Mouse (Mus musculus): ENCODE results near the gene Scg3. TPM values are rescaled to one million over a fixed set of nuclear protein-coding genes. Genes with fewer than 3 reads are reported as not detected.
"Not testable (repeated sequence)": the region's sequence is repeated elsewhere in the genome, so short reads cannot be mapped to it uniquely, and the experiment has no call there.

Gene Scg3
- under 1 TPM in 1 of 2 experiments, not detected in 1; 0.64 TPM for total RNA-seq (2021)

DNA sequence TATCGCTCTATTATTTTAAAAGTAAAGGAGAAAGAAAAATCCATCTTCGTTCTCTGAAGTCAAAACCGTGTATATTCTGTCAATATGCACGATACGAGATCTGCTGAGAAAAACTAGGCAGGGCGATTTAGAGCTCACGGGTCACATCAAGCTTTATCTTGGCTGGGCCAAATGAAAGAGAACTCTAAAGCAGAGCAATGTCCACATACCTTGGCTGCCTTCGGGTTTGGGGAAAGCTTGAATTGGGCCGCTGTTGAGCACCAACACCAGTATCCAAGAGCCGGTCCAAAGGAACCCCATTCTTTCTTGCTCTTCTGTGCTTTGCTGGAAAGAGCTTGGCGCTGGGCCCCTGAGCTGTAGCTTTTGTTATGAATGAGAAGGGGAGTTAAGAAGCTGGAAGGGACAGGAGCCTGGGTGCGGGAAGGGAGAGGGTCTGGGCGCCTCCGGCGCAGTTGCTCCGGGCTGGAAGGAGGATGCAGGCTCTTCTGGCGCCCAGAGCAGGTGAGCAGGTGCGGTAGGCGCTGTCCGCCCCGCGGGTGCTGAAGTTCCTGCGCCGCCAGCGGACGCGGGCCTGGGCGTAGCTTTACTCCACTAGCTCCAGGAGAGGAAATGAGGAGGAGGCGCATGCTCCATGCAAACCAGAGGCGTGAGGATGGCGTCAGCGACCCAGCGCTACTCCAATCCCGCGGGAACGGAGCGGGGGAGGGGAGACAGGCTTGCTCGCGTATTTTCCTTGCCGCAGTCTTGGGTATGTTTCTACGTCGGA is at the start of gene Scg3:
Gene Scg3, minus strand, starts transcription at position 631 of the 766 bp plus-strand sequence.
- peak; percentile 49 to 60 for DNase-seq
- intact Hi-C loops (cut with DNase I), result no loop called here

DNA sequence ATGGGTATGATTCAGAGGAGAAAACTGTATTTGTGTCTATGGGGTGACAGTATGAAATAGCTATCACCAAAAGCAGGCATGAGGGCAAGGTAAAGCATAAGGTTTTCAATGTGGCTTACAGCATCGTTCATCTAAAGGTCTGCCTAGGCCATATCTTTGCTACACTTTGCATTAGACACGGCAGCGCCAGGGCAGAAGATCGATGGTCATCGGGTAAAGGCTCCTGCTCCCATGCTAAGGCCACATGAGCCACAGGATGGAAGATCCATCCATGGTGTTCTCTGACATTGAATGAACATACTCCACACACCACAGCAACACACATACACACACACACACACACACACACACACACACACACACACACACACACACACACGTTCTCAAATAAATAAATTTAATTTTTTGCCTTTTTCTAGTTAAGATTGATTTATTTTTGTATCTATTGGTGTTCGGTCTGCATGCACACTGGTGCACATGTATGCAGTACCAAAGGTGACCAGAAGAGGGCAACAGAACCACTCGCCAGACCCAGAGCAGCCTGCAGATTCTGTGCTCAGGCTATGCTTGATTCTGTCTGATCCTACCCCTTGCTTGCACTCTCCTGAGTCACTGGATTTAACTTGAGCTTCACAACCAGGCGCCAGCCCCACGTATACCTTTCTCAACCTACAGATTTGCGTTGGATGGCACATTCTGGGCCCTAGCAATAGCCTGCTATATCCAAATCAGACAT is 36.3 kb upstream of the Scg3 start:
- DNase-seq, result peak; percentile 56 to 60
- intact Hi-C loops (cut with DNase I), result loop anchor here (5.0 kb wide), 1 partner anchor 517 kb away; no protein-coding TSS in a partner anchor

DNA sequence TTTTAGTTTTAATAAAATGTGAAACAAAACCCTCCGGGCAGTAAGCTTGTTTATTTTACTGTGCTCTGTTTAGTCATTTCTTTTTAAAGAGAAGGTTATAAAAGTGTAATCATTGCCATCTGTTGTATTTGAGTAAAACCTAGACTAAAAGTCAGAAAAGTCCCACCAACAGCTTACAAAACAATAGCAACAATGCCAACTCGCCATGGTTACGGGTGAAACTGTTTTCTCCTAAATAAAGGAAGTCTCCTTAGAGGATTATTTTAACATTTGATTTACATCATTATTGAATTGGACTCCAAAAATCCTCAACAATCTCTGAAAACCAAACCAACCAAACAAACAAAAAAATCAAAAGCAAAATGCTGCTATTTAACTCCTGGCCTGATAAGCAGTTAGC is 35.6 kb upstream of the Scg3 start:
- DNase-seq, result peak; percentile 11 to 15
- intact Hi-C loops (cut with DNase I), result loop anchor here (5.0 kb wide), 1 partner anchor 518 kb away; no protein-coding TSS in a partner anchor

DNA sequence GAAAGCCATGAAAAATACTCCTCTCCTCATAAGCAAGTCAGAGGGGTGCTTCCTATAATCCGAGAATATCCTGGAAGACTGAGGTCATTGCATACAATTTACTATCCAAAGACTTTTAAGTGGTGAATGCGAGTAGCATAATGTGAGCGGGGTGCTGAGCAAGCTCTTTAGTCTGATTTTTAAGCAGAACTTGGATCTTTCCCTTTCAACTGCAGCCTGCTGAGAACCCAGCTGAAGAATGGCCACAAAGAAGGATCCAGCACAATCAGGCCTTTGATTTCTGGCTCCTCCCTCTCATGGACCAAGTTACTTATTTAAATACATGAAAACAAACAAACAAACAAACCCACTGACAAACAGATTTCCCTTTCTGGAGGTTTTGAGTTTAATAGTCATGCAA is 916 bp upstream of the Scg3 start:
- intact Hi-C loops (cut with DNase I), result no loop called here
- no peak for DNase-seq

DNA sequence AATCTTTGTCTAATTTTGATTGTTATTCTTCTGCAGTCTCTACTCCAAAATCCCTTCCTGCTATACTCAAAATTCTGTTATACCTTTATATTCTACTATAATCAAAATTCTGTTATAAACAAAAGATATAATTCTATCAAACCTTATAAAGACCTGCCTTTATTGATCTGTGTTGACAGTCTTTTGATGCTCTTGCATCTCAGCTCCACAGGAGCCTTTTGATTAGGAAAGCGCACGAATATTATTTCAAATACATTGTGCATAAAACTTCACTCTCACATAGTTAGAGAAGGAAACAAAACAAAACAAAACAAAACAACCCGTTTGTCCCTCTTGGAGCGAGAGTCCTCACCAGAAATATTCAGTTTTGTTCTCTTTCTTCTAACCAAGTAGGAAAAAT is 436 bp upstream of the Scg3 start:
- intact Hi-C loops (cut with DNase I), result no loop called here

DNA sequence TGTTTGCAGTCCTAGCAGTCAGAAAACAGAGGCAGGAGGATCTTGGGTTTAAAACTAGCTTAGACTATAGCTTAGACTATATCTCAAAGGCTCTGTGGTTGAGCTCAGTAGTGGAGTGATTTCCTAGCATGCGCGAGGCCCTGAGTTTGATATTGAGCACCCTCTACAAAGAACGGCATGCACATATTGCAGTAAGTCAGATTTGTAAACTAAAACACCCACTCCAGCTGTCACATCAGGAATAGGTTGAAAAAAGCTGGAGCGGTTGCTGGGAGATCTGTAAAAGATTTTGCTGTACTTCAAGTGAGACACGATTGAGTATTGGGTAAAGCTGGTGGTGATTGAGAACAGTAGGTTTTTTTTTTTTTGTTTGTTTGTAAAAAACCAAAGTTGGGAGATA is 3.2 kb downstream of the Scg3 start:
- intact Hi-C loops (cut with DNase I), result no loop called here
- DNase-seq, result no peak

More for the DNA sequence above, 436 bp upstream of the Scg3 start:
- DNase-seq, result no peak

DNA sequence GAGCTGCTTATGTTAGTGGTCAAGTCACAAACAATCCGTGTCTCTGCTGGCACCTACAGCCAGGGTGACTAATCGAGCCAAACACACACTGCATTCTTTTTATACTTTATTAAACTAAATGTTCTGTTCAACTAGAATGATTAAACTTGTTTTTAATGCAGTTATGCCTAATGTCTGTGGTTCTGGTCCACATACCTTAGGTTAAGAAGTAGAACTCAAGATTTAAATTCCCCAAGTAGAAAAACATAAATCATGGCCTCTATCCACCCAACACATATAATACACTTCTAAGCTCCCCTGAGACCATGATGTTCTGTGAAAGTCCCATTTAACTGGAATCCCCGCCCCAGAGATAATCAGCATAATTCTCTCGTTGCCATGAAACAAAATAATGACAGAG is 4.2 kb downstream of the Scg3 start:
- intact Hi-C loops (cut with DNase I), result no loop called here
- no peak for DNase-seq

DNA sequence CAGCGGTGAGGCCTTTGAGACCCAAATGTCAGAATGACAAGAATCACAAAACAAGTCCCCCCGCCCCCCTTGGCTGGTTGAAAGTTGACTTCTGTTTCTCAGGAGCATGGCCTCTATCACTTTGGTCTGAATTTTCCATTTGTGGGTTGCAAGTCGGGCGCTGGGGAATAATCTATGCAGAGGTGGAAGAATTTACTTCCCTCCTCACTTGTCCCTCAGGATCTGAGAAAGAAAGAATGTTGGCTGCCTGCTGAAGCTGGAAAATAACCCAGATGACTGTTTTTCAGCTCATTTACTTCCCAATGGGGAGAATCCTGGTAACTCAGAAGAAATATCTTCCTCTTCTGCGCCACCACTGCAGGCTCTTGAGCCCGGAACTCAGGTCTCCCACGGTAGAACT is 5.5 kb downstream of the Scg3 start:
- intact Hi-C loops (cut with DNase I), result no loop called here
- DNase-seq, result peak in 1 of 2 experiments; percentile 3

DNA sequence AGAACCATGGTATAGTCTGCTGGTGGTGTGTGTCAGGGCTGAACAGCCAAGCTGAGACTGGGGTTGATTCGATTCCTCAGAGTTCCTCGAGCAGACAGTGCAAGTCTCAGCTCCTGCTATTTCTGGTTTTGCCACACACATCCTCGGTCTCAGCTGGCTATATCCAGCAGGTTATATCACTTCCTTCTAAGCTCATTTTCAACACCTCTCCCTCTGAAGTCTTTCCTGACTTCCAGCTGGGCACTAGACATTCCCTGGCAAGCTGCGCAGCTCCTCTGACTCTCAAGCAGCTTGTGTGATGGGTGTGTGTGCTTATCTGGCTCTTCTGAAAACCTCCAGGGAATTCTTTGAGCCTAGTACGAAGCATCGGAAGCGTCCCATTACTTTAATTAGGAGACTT is 7.6 kb downstream of the Scg3 start:
- DNase-seq, result no peak
- intact Hi-C loops (cut with DNase I), result no loop called here

DNA sequence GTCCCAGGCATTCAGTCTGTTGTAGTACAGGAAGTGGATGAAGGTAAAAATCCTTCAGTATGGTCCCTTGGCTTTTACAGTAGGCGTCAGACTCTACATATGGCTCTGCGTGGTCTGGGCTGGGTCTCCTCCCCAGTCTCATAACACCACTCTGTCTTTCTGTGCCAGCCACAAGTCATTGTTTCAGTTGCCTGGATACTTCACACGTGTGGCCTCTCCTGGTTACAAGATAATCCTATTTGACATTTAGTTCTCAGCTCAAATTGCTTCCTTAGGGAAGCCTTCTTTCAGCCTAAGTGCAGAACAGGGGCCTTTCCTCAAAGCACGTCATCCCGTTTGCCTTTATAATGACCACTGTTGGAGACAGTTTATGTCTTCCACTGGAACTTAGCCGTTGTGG is 11.1 kb downstream of the Scg3 start:
- no peak for DNase-seq
- intact Hi-C loops (cut with DNase I), result no loop called here

DNA sequence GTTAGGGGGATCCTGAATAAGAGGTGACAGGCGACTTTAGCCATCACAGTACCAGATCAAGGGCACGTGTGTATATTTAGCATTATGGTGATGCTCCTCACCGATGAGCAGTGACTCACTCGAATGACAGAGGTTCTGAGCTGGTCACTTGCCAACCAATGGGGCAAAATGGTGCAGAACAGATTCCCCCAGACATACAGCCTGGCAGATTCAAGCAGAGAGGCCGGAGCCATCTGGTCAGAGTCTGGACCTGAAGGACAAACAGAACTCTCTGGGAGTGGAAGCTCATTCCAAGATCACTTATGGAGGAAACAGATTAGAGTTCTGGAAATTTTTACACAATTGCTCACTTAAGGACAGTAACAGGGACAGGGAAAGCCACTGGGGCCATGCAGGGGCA is 17.2 kb downstream of the Scg3 start:
- DNase-seq, result no peak
- intact Hi-C loops (cut with DNase I), result no loop called here

DNA sequence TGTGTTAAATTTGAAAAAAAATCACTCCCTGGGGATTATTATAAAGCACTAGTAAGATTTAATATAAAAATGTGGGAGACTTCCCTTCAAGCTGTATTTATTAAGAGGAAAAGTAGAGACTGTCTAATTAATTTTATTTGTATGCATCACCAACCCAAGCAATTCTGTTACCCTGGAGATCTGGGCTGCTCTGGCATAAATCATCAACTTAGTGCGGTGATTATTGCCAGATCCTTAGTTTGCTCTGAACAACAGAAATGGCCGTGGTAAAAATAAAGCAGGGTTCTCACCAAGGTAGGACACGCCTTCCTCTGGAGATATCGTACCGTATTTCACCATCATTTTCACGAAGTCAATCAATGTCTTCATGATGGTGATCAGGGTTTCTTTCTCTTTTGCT is 18.5 kb downstream of the Scg3 start:
- intact Hi-C loops (cut with DNase I), result no loop called here
- no peak for DNase-seq

DNA sequence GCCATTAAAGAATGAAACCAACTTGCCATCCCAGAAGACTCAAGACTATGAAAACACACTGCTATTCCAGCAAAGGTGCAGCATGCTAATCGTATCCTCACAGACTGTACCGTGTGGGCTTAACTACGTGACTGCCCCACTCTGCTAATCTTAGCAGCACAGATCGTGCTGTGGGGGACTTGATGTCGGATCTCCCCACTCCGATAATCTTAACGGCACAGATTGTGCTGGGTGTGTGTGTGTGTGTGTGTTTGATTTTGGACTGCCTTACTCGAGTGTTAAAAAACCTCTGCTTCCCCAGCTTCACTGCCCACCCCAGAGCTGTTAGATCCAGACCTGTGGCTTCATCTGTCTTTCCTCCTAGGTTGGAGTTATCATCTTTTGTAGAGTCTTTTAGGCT is 22.9 kb downstream of the Scg3 start:
- intact Hi-C loops (cut with DNase I), result no loop called here
- no peak for DNase-seq

DNA sequence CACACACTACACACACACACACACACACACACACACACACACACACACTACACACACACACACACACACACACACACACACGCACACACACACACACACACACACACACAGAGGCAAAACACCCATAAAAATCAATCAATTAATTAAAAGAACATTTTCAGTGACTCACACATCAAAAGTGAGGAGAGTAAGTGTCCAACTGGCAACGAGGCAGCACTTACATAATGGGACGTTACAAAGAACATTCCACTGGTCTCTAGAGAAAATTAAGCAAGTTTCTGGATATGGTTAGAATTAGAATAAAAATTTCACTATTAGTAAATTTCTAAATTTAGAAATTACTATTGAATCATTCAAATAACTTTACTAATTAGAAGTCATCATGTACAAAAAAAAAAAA is 27.4 kb downstream of the Scg3 start:
- intact Hi-C loops (cut with DNase I), result not testable (repeated sequence)
- DNase-seq, result peak; percentile 18 to 30

DNA sequence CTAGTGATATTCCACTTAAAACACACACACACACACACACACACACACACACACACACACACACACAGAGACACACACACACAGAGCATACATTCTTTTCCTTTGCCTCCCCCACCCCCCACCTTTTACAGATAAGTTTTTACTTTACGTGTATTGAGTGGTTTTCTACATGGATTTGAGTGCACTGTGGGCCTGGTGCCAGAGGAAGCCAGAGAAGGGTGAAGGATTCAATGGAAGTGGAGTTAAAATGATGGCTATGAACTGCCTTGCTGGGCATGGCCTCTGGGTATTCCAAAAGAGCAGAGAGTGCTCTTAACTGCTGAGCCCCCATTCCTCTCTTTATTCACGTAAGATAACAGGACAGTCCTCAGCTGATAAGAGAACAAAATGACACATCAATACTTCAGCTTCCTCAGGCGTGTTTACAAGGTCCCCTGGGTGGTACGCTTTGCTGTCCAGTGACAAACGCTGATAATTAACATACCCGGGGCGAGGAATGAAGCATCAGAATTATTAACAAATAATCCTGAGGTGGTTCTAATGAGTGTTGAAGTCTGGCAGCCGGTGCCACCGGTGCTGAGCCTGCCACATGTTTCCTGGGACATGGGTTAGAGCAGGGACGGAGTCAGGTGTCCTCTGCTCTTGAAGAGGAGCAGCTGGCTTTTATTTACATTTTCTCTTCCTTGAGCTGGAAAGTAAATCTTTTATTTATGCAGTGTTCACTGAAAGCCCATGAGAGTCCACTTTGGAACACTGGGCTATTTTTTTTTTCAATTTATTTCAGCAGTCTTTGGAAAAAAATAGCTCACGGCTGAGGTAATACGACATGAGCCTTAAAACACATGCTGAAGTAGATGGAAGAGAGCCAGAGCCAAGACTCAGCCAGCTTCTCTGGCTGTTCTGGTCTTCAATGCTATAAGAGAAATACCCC is 29.6 kb downstream of the Scg3 start:
- intact Hi-C loops (cut with DNase I), result no loop called here
- DNase-seq, result peak; percentile 32 to 44

DNA sequence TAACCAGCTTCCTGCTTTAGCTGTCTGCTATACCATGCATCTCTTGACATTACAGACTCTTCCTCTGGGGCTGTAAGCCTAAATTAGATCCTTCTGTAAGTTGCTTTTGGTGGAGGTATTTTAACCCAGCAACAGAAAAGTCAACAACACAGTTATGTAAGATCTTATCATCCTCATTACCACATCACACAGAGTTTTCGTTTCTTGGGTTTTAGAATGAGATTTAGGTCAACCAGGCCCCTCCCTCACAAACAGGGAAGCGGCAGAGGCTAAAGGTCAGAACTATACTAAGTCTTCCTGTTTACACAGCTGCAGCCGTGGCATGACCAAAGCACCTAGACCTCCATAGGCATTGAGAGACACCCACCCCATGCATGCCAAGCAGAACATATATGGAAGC is 38.5 kb downstream of the Scg3 start:
- intact Hi-C loops (cut with DNase I), result no loop called here
- no peak for DNase-seq

DNA sequence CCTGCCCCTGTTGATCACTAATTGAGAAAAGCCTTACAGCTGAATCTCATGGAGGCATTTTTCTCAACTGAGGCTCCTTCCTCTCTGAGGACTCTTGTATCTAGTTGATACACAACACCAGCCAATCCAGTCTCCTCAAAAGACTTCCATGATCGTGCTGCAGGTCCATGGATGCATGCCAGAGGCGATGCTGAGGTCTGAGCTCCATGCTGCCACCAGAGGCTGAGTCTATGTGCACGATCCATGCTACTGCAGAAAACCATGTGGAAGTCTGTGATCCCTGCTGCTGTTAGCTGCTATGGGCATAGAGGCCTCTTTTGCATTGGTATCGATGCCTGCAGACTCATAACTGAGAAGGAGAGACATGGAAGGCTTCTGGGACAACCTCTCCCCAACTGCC is 49.6 kb downstream of the Scg3 start:
- intact Hi-C loops (cut with DNase I), result no loop called here
- DNase-seq, result no peak

DNA sequence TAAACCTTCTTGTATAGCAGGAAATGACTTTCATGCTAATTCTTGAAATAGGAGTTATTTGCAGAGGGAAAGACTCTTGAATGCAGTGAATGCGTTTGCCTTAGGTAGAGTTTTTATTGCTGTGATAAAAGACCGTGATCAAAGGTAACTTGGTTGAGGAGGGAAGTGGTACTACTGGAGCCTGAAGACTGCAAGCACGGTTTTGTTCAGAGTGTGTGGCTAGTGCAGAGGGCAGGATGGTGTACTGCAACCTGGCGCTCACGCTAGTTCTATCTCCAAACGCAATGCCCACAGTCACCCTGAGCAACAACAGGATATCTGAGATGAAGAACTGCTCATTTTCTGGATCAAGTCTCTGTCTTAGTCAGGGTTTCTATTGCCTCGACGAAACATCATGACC is 50.3 kb downstream of the Scg3 start:
- intact Hi-C loops (cut with DNase I), result no loop called here
- no peak for DNase-seq

DNA sequence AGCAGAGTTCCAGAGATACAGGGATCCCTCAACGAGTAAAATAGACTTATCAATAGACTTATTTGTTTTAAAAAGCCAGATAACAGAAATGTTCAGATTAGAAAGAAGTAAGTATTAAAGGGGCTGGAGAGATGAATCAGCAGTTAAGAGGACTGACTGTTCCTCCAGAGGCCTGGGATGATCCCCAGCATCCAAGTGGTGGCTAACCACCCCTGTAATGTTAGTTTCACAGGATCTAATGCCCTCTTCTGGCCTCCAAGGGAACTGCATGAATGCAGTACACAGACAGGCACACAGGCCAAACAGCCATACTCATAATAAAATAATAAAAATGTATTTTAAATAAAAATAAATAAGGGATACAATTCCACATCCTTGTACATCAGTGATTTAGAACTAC is 51.0 kb downstream of the Scg3 start:
- intact Hi-C loops (cut with DNase I), result no loop called here
- DNase-seq, result peak in 1 of 2 experiments; percentile 25

DNA sequence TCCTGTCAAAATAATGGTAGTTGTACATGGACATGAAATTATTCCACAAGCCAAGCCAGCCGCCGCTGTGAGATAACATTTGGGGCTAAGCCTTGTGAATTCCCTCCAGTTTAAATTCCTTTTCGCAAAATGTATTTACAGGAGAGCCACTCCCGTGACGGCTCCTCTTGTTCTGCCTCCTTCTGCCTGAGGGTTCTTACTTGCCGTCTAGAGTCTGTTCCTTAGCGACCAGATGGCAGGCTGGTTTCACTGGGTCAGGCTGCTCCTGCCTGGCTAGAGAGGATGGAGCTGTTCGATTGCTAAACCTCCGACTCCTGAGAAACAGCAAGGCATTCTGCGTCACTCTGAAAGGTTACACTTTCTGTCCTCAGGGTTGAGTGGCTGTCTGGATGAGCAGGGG is 51.7 kb downstream of the Scg3 start:
- no peak for DNase-seq
- intact Hi-C loops (cut with DNase I), result no loop called here

DNA sequence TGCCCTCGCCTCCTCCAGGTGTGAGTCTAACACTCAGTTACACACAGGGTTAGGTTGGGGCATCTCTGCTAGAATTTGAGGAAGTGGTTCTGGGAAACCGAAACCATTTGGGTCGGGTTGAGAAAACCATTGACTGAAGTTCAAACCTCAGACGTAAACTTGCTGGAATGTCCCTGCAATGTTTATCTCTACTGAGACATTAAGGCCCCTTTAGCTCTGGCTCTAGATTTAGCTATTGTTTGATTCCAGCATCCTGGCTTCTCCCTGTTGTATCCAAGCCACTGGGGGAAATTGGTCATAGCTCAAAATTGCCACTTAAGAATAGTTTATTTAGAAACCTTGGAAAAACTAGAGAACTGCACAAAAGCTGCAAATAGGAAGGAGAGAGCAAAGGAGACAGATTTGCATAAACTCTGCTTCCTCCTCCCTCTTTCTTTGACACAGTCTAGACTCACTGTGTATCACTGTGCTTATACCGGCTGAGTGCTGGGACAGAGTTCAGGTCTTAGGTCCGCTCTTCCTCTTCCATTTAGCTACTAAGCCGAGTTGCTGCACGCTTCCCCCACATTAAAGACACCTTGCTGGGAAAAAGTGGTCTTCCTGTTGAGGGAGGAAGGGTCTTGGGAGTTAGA is 52.9 kb downstream of the Scg3 start:
- no peak for DNase-seq
- intact Hi-C loops (cut with DNase I), result no loop called here
